In the genomic region with DNA sequence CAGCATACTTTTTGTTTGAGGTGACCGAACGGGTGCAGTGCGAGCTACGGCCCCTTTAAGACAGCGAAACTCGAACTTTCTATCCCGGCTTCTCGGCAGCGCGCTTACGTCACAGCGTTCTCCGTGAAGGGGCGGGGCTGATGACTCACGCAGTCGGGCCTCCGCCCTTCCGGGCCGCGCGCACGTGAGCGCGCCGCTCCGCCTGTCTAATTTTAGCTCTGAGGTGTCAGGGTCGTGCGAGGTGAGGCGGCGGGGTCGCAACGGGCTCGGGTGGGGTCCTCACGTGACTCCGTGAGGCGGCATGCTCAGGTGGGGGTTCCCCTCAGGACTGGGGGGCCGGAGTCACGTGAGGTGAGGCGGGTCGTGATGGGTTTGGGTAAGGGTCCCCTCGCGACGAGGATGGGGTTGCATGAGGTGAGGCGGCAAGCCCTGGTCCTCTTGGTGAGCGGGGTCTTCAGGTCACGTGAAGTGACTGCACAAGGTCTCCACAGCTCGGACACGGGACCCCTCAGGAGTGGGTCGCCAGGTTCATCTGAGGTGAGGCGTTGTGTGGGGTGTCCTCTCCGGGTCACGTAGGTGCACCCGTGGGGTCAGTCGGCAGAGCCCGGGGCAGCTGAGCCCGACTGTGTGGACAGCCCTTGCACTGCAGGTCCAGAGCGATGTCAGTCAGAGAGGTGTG, we compare ENCODE assay signal across 8 mouse cellular contexts. TPM values are rescaled to one million over a fixed set of nuclear protein-coding genes. Genes with fewer than 3 reads are reported as not detected.
A peak's percentile ranks its signal among the peaks of the same experiment; 100 is the strongest.
DNase-seq lines count a peak whose midpoint lies in the region; ATAC-seq lines count a peak whose summit lies in the region.

No protein-coding gene starts in this region.

- no peaks in the 10 kb centered on the region for H3K27me3 ChIP-seq in forebrain, embryonic 10.5 days (ENCODE audit: poor library complexity, severe bottlenecking)
- H3K27me3 ChIP-seq in heart, embryonic 16.5 days (ENCODE audit: control insufficient read depth, insufficient read depth, low read length) = no peaks in the 10 kb centered on the region
- peaks cover 23% of the 10 kb centered on the region for H3K27me3 ChIP-seq in liver, embryonic 15.5 days
- no peaks in the 10 kb centered on the region for H3K27me3 ChIP-seq in neural tube, embryonic 12.5 days (replicated peaks)

- H3K4me1 ChIP-seq in forebrain, embryonic 10.5 days = peaks cover 21% of the 10 kb centered on the region
- H3K4me1 ChIP-seq in heart, embryonic 16.5 days (ENCODE audit: control insufficient read depth, insufficient read depth, low read length) = peaks cover 9% of the 10 kb centered on the region
- peaks cover 19% of the 10 kb centered on the region for H3K4me1 ChIP-seq in liver, embryonic 15.5 days (replicated peaks)
- peaks cover 14% of the 10 kb centered on the region for H3K4me1 ChIP-seq in neural tube, embryonic 12.5 days

- peak overlapping the region; percentile 90 for H3K9ac ChIP-seq in heart, embryonic 16.5 days (ENCODE audit: low read length)
- peak overlapping the region; percentile 62 for H3K9ac ChIP-seq in liver, embryonic 15.5 days
- peak overlapping the region; percentile 80 for H3K9ac ChIP-seq in neural tube, embryonic 12.5 days

- H3K27ac ChIP-seq in forebrain, embryonic 10.5 days = peak overlapping the region; percentile 90
- peak overlapping the region; percentile 81 for H3K27ac ChIP-seq in heart, embryonic 16.5 days (ENCODE audit: low read length)
- peak overlapping the region; percentile 74 for H3K27ac ChIP-seq in liver, embryonic 15.5 days (replicated peaks)
- no peak overlapping the region for H3K27ac ChIP-seq in neural tube, embryonic 12.5 days

- ATAC-seq in CD4-positive, CD25-positive, alpha-beta regulatory T cell, adult 4 months = peak; percentile 83
- peak; percentile 81 for ATAC-seq in heart, embryonic 16.5 days (replicated peaks; ENCODE audit: extremely low read depth, insufficient read depth, low FRiP score)
- ATAC-seq in liver, embryonic 15.5 days (ENCODE audit: insufficient read depth) = peak; percentile 76
- ATAC-seq in neural tube, embryonic 12.5 days (ENCODE audit: low FRiP score, low read depth) = peak; percentile 85

- H3K9me3 ChIP-seq in forebrain, embryonic 10.5 days = no peaks in the 10 kb centered on the region
- H3K9me3 ChIP-seq in heart, embryonic 16.5 days (replicated peaks; ENCODE audit: control insufficient read depth, low read length) = no peaks in the 10 kb centered on the region
- H3K9me3 ChIP-seq in liver, embryonic 15.5 days (replicated peaks) = no peaks in the 10 kb centered on the region
- H3K9me3 ChIP-seq in neural tube, embryonic 12.5 days = no peaks in the 10 kb centered on the region

- no peaks in the 10 kb centered on the region for H3K36me3 ChIP-seq in forebrain, embryonic 10.5 days (replicated peaks)
- no peaks in the 10 kb centered on the region for H3K36me3 ChIP-seq in heart, embryonic 16.5 days (ENCODE audit: control insufficient read depth, insufficient read depth)
- no peaks in the 10 kb centered on the region for H3K36me3 ChIP-seq in liver, embryonic 15.5 days (replicated peaks)
- no peaks in the 10 kb centered on the region for H3K36me3 ChIP-seq in neural tube, embryonic 12.5 days

- H3K4me3 ChIP-seq in forebrain, embryonic 10.5 days = peak overlapping the region; percentile 84
- H3K4me3 ChIP-seq in heart, embryonic 16.5 days (ENCODE audit: low read length) = peak overlapping the region; percentile 88
- H3K4me3 ChIP-seq in liver, embryonic 15.5 days (replicated peaks) = peak overlapping the region; percentile 69
- H3K4me3 ChIP-seq in neural tube, embryonic 12.5 days = peak overlapping the region; percentile 77

- WGBS in forebrain, embryonic 10.5 days = 3% methylated on average over 57 of the region's 57 CpGs
- WGBS in heart, embryonic 16.5 days = under 1% methylated on average over 57 of the region's 57 CpGs
- WGBS in liver, embryonic 15.5 days (ENCODE audit: insufficient replicate concordance) = under 1% methylated on average over 57 of the region's 57 CpGs
- WGBS in neural tube, embryonic 12.5 days = 2% methylated on average over 57 of the region's 57 CpGs

- peak; percentile 82 for DNase-seq in c-Kit-negative CD71-positive TER-119-positive erythroid progenitor cells, embryonic 14.5 days (ENCODE audit: low read depth, low spot score)
- peak; percentile 92 for DNase-seq in forebrain, embryonic 10.5 days (ENCODE audit: extremely low spot score, low spot score)
- peak; percentile 94 to 97 for DNase-seq in kidney, postnatal 36 days
- DNase-seq in telencephalon, adult 2 months (ENCODE audit: low read depth, low spot score) = peak; percentile 84

- H3K4me2 ChIP-seq in heart, embryonic 16.5 days (ENCODE audit: low read depth, low read length) = peak overlapping the region; percentile 92
- peak overlapping the region; percentile 98 for H3K4me2 ChIP-seq in liver, embryonic 15.5 days
- H3K4me2 ChIP-seq in neural tube, embryonic 12.5 days (replicated peaks) = peak overlapping the region; percentile 98

RNA-seq across cellular contexts. Expression of a gene that starts 6.6 kb away (rescaled TPM):
- not detected for polyA plus RNA-seq in CD4-positive, CD25-positive, alpha-beta regulatory T cell, adult 4 months (2017; shearing (Covaris generic))
- 2.9 and 3.4 TPM in 2 replicates for polyA plus RNA-seq in forebrain, embryonic 10.5 days (2016; fragmentation: Nextera tagmentation; extraction: Ambion mirVana)
- 14.6 and 16.8 TPM in 2 replicates for polyA plus RNA-seq in heart, embryonic 16.5 days (2015; fragmentation: Nextera tagmentation; extraction: Ambion mirVana)
- 1.4 and 2.2 TPM in 2 replicates for polyA plus RNA-seq in liver, embryonic 15.5 days (2015; fragmentation: Nextera tagmentation; extraction: Ambion mirVana)
- 2.0 and 2.1 TPM in 2 replicates for polyA plus RNA-seq in neural tube, embryonic 12.5 days (2016; fragmentation: Nextera tagmentation; extraction: Ambion mirVana)

RNA-seq across cellular contexts. Expression of a gene that starts 59.8 kb away (rescaled TPM):
- not detected for polyA plus RNA-seq in CD4-positive, CD25-positive, alpha-beta regulatory T cell, adult 4 months (2017; shearing (Covaris generic))
- not detected in 2 replicates for polyA plus RNA-seq in forebrain, embryonic 10.5 days (2016; fragmentation: Nextera tagmentation; extraction: Ambion mirVana)
- not detected in 2 replicates for polyA plus RNA-seq in heart, embryonic 16.5 days (2015; fragmentation: Nextera tagmentation; extraction: Ambion mirVana)
- not detected in 2 replicates for polyA plus RNA-seq in liver, embryonic 15.5 days (2015; fragmentation: Nextera tagmentation; extraction: Ambion mirVana)
- polyA plus RNA-seq in neural tube, embryonic 12.5 days (2016; fragmentation: Nextera tagmentation; extraction: Ambion mirVana) = not detected in 2 replicates
